Comparison of ENCODE assay signal across 9 mouse cellular contexts in the genomic region with DNA sequence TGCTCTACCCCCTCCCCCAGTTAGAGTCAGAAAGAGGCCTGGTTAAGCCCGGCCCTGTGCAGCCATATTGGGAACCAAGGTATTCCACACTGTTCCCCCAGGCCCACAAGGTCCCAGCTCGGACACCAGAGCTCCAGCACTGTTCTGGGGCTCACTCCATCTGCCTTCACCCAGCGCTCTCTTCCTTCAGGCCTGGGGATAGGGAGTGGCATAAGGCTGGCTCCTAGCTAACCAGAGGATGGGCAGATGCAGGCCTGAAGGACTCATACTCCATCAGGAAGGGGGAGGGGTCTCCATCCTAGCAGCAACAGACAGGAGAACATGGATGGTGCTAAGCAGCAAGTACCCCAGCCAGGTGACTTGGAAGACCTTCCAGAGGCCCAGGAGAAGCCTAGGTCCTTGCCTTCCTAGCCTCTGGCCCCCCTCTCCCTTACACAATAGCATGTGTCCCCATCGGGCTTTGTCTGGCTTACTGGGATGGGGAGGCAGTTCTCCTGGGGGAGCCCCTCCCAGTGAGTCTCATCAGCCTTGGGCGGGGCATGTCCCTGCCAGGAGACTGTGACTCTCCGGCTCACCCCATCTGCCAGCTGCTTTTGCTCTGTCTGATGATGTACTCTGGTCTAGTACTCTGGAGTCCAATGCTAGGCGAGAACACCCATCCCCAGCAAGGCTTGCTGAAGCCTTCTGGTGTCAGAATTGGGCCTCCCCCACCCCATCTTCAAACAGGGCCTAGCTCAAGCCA. TPM values are rescaled to one million over a fixed set of nuclear protein-coding genes. Genes with fewer than 3 reads are reported as not detected.
DNase-seq lines count a peak whose midpoint lies in the region; ATAC-seq and TF ChIP-seq lines count a peak whose summit lies in the region.
"Had no signal": no experiment of that assay in that cellular context is flagged by ENCODE, and none has a peak within 500 bp of the region (broad histone marks: within the 10 kb centered on the region; RNA-seq: fewer than 3 reads in every experiment).

No protein-coding gene starts in this region.

- H3K27ac ChIP-seq in hindbrain, embryonic 15.5 days (replicated peaks), result peak overlapping the region; percentile 89

- peak; percentile 39 for TF ChIP-seq POLR2A in myocyte (IDR thresholded peaks at IDR 0.05; ENCODE audit: insufficient read length, low read depth)

- ATAC-seq in hindbrain, embryonic 15.5 days (ENCODE audit: low FRiP score, low read depth), result peak; percentile 2; the same call in 1 of the 2 replicates
- no peak for ATAC-seq in megakaryocyte progenitor cell, adult 5-6 weeks (replicated peaks; ENCODE audit: poor library complexity)

- peaks cover 25% of the 10 kb centered on the region for H3K27me3 ChIP-seq in hindbrain, embryonic 15.5 days
- H3K27me3 ChIP-seq in myocyte (ENCODE audit: control insufficient read depth, insufficient read depth, insufficient read length), result no peaks in the 10 kb centered on the region

- H3K9me3 ChIP-seq in hindbrain, embryonic 15.5 days, result no peaks in the 10 kb centered on the region

- peaks cover 42% of the 10 kb centered on the region for H3K4me1 ChIP-seq in hindbrain, embryonic 15.5 days (replicated peaks)

- peaks cover 18% of the 10 kb centered on the region for H3K36me3 ChIP-seq in hindbrain, embryonic 15.5 days
- peaks cover 12% of the 10 kb centered on the region for H3K36me3 ChIP-seq in myocyte (ENCODE audit: control insufficient read depth, insufficient read depth)

- DNase-seq in heart, adult 11 months, result peak; percentile 94
- DNase-seq in heart, adult 8-10 months (ENCODE audit: low spot score), result no peak
- peak; percentile 40 for DNase-seq in testis, postnatal 10 days (ENCODE audit: low spot score)
- no peak for DNase-seq in testis, postnatal 14 days (ENCODE audit: low spot score)
- DNase-seq in embryo, embryonic 9.5 days (ENCODE audit: extremely low spot score), result no peak

- peak overlapping the region; percentile 87 for H3K9ac ChIP-seq in hindbrain, embryonic 15.5 days

- H3K4me3 ChIP-seq in hindbrain, embryonic 15.5 days, result peak overlapping the region; percentile 84
- H3K4me3 ChIP-seq in myocyte, result peak overlapping the region; percentile 61

- peak overlapping the region; percentile 96 for H3K4me2 ChIP-seq in hindbrain, embryonic 15.5 days
- peak overlapping the region; percentile 90 for H3K4me2 ChIP-seq in myocyte (ENCODE audit: low read depth)

- peak overlapping the region; percentile 5 for H3ac ChIP-seq in myocyte (ENCODE audit: control insufficient read depth, insufficient read length)

- peaks cover 21% of the 10 kb centered on the region for H3K79me2 ChIP-seq in myocyte (ENCODE audit: control insufficient read depth, insufficient read depth)

- WGBS in hindbrain, embryonic 15.5 days, result 27% methylated on average over 7 of the region's 7 CpGs

TF ChIP-seq in myocyte, 11 proteins besides CTCF, POLR2A, EP300 and RAD21:
- TF ChIP-seq USF1 (IDR thresholded peaks at IDR 0.05; ENCODE audit: low read depth) (no peak), CEBPB (IDR thresholded peaks at IDR 0.05; ENCODE audit: insufficient read depth, poor library complexity, severe bottlenecking) (no peak), MYOD1 (IDR thresholded peaks at IDR 0.05; ENCODE audit: control insufficient read depth in 1 of 3, insufficient read length in 2 of 3, low read depth in 2 of 3) (peak in 1 of 3 experiments; percentile 13), POLR2AphosphoS2 (IDR thresholded peaks at IDR 0.05; ENCODE audit: insufficient read length, low read depth) (peak; percentile 15)
TF ChIP-seq in myocyte: peak in this region for 2.

RNA-seq across cellular contexts. Expression of a gene that starts 1.4 kb away (rescaled TPM):
- 1 to 10 TPM; 2.2 to 4.1 (median 3.0) TPM for total RNA-seq in heart, adult 8-10 months (2022)
- 192 and 212 TPM in 2 replicates for polyA plus RNA-seq in hindbrain, embryonic 15.5 days (2015; fragmentation: Nextera tagmentation; extraction: Ambion mirVana)
- 112 TPM for polyA plus RNA-seq in myocyte (2012; fragmentation: generic; extraction: Trizol)
- total RNA-seq in megakaryocyte progenitor cell, adult 5-6 weeks (2015), result 7.0 and 9.1 TPM in 2 replicates
- 2.6 and 8.7 TPM in 2 replicates for total RNA-seq in megakaryocyte progenitor cell, adult 5-6 weeks (2017)
- polyA plus RNA-seq: erythroblast, embryonic 14.5 days had no signal

RNA-seq across cellular contexts. Expression of a gene that starts 2.1 kb away (rescaled TPM):
- total RNA-seq in heart, adult 8-10 months (2022), result 1 to 10 TPM in 1 of 4 experiments, under 1 TPM in 3; 0.46 to 2.0 (median 0.66) TPM
- polyA plus RNA-seq in hindbrain, embryonic 15.5 days (2015; fragmentation: Nextera tagmentation; extraction: Ambion mirVana), result 14.8 and 18.8 TPM in 2 replicates
- polyA plus RNA-seq in myocyte (2012; fragmentation: generic; extraction: Trizol), result 11.4 TPM
- total RNA-seq in megakaryocyte progenitor cell, adult 5-6 weeks (2015), result 0.79 and 1.4 TPM in 2 replicates
- 1.4 and 3.5 TPM in 2 replicates for total RNA-seq in megakaryocyte progenitor cell, adult 5-6 weeks (2017)

RNA-seq across cellular contexts. Expression of a gene that starts 6.2 kb away (rescaled TPM):
- total RNA-seq in heart, adult 8-10 months (2022), result 1 to 10 TPM in 1 of 4 experiments, under 1 TPM in 3; 0.28 to 1.9 (median 0.36) TPM
- 11.8 and 14.8 TPM in 2 replicates for polyA plus RNA-seq in hindbrain, embryonic 15.5 days (2015; fragmentation: Nextera tagmentation; extraction: Ambion mirVana)
- polyA plus RNA-seq in myocyte (2012; fragmentation: generic; extraction: Trizol), result 9.4 TPM
- 0.76 TPM in 1 of 2 replicates, not detected in the other for total RNA-seq in megakaryocyte progenitor cell, adult 5-6 weeks (2015)
- total RNA-seq in megakaryocyte progenitor cell, adult 5-6 weeks (2017), result 0.25 TPM in 1 of 2 replicates, not detected in the other

RNA-seq across cellular contexts. Expression of a gene that starts 37.9 kb away (rescaled TPM):
- total RNA-seq in heart, adult 8-10 months (2022), result 1 to 10 TPM; 1.0 to 2.0 (median 1.1) TPM
- 1.1 and 1.2 TPM in 2 replicates for polyA plus RNA-seq in hindbrain, embryonic 15.5 days (2015; fragmentation: Nextera tagmentation; extraction: Ambion mirVana)
- polyA plus RNA-seq in myocyte (2012; fragmentation: generic; extraction: Trizol), result 16.9 TPM
- total RNA-seq in megakaryocyte progenitor cell, adult 5-6 weeks (2015), result not detected in 2 replicates
- total RNA-seq in megakaryocyte progenitor cell, adult 5-6 weeks (2017), result not detected in 2 replicates
- polyA plus RNA-seq: erythroblast, embryonic 14.5 days had no signal

Comparison
In these comparisons a context has a peak if more than half of its experiments do, and no peak if none do; other contexts are left out.
1. DNase-seq: peak in heart, adult 11 months (single experiment) and testis, postnatal 10 days (single experiment); none in heart, adult 8-10 months (single experiment), testis, postnatal 14 days (single experiment) and embryo, embryonic 9.5 days (single experiment).